7 mouse cellular contexts compared by ENCODE assay signal in genomic region chr9:18278693-18279092, GRCm38 (mm10). TPM values are rescaled to one million over a fixed set of nuclear protein-coding genes. Genes with fewer than 3 reads are reported as not detected.
DNase-seq lines count a peak whose midpoint lies in the region; ATAC-seq and TF ChIP-seq lines count a peak whose summit lies in the region.
"Not testable (repeated sequence)": the region's sequence is repeated elsewhere in the genome, so short reads cannot be mapped to it uniquely, and the experiment has no call there.

No protein-coding gene starts in this region.

- not testable (repeated sequence) for TF ChIP-seq EP300 in heart, postnatal 0 days (IDR thresholded peaks at IDR 0.05; ENCODE audit: low read depth)

- H3K27me3 ChIP-seq in E14TG2a.4 (ENCODE audit: insufficient read depth, low read length); heart, postnatal 0 days (ENCODE audit: control insufficient read depth, insufficient read depth, low read length); lung, embryonic 14.5 days (ENCODE audit: insufficient read depth, low read length): not testable (repeated sequence)
- H3K27me3 ChIP-seq in Patski = peaks cover 49% of the 10 kb centered on the region

- H3K9me3 ChIP-seq in E14TG2a.4 (ENCODE audit: low read length); heart, postnatal 0 days (replicated peaks; ENCODE audit: control insufficient read depth, low read length); lung, embryonic 14.5 days (ENCODE audit: low read depth, low read length): not testable (repeated sequence)

- in situ Hi-C loops in Patski (cut with MboI; ENCODE audit: low pct_unique_long_range_greater_than_20kb) = not testable (repeated sequence)

- TF ChIP-seq CTCF in E14TG2a.4 (conservative IDR thresholded peaks at IDR 0.05; ENCODE audit: low read length) (peak; percentile 50), Patski (IDR thresholded peaks at IDR 0.05) (peak; percentile 56)
- TF ChIP-seq CTCF in cortical plate, adult 2 months (IDR thresholded peaks at IDR 0.05; ENCODE audit: extremely low read depth, insufficient read depth, low read length) = 0 out of 2 replicates have a peak, but pooled peaks have one; percentile 8
- TF ChIP-seq CTCF in heart, postnatal 0 days (IDR thresholded peaks at IDR 0.05; ENCODE audit: low read depth) = 0 out of 2 replicates have a peak, but pooled peaks have one; percentile 24
- TF ChIP-seq CTCF in layer of hippocampus, adult 2 months (conservative IDR thresholded peaks at IDR 0.05) = peak; percentile 78
- peak; percentile 40 for TF ChIP-seq CTCF in lung, embryonic 14.5 days (IDR thresholded peaks at IDR 0.05; ENCODE audit: low read depth)

- ATAC-seq in Patski; heart, postnatal 0 days (ENCODE audit: insufficient read depth, low read depth); lung, embryonic 14.5 days (ENCODE audit: insufficient read depth): not testable (repeated sequence)

- not testable (repeated sequence) for H3K4me2 ChIP-seq in heart, postnatal 0 days (ENCODE audit: low read depth, low read length); lung, embryonic 14.5 days

- not testable (repeated sequence) for DNase-seq in Patski (ENCODE audit: low read depth, low spot score); heart, postnatal 0 days (ENCODE audit: low spot score); layer of hippocampus, adult 2 months (ENCODE audit: low spot score in 2 of 2); lung, embryonic 14.5 days
- DNase-seq in retina, postnatal 1 day = peak; percentile 3

- POLR2A ChIA-PET in Patski (lab: Charles Lee) = not testable (repeated sequence)

- not testable (repeated sequence) for H3K9ac ChIP-seq in heart, postnatal 0 days (replicated peaks; ENCODE audit: low read depth, low read length); lung, embryonic 14.5 days

- not testable (repeated sequence) for TF ChIP-seq POLR2A in cortical plate, adult 2 months (IDR thresholded peaks at IDR 0.05; ENCODE audit: extremely low read depth, insufficient read depth, low read length)

- not testable (repeated sequence) for H3K36me3 ChIP-seq in E14TG2a.4 (ENCODE audit: insufficient read depth, low read length); heart, postnatal 0 days (replicated peaks; ENCODE audit: control insufficient read depth, insufficient read depth, low read length); lung, embryonic 14.5 days (ENCODE audit: insufficient read depth)

- not testable (repeated sequence) for H3K4me3 ChIP-seq in E14TG2a.4 (replicated peaks; ENCODE audit: low read length); cortical plate, adult 2 months (ENCODE audit: insufficient read depth, low read length); heart, postnatal 0 days (ENCODE audit: low read depth, low read length); layer of hippocampus, adult 2 months; lung, embryonic 14.5 days (ENCODE audit: low read depth, low read length)

- CTCF ChIA-PET in Patski (lab: Charles Lee) = interaction anchor here (0.7 to 1.6 kb wide), 2 partner anchors 9 to 30 kb away, joined by 3 to 4 read pairs; no protein-coding TSS in a partner anchor

- H3K4me1 ChIP-seq in E14TG2a.4 (replicated peaks; ENCODE audit: low read depth, low read length); cortical plate, adult 2 months (ENCODE audit: control insufficient read depth, insufficient read depth, low read length); heart, postnatal 0 days (ENCODE audit: control insufficient read depth, insufficient read depth); lung, embryonic 14.5 days (ENCODE audit: insufficient read depth): not testable (repeated sequence)

- H3K27ac ChIP-seq in cortical plate, adult 2 months (ENCODE audit: insufficient read depth, low read length); heart, postnatal 0 days (ENCODE audit: low read depth); layer of hippocampus, adult 2 months; lung, embryonic 14.5 days (ENCODE audit: low read depth): not testable (repeated sequence)

- WGBS in heart, postnatal 0 days = 26% methylated on average over 5 of the region's 5 CpGs
- WGBS in lung, embryonic 14.5 days = 40% methylated on average over 5 of the region's 5 CpGs

RNA-seq across cellular contexts. Expression of gene Chordc1, which starts 13.2 kb away (rescaled TPM):
- 92.9 TPM for polyA plus RNA-seq in Patski (2021)
- 37.6 and 39.0 TPM in 2 replicates for polyA plus RNA-seq in cortical plate, adult 2 months (2012; rRNA removed)
- total RNA-seq in heart, postnatal 0 days (2014; rRNA removed; ENCODE audit: low replicate concordance) = 15.0 and 69.7 TPM in 2 replicates
- 51.7 and 53.5 TPM in 2 replicates for polyA plus RNA-seq in heart, postnatal 0 days (2015; fragmentation: Nextera tagmentation; extraction: Ambion mirVana)
- 100 to 1,000 TPM; 104 to 109 TPM for total RNA-seq in layer of hippocampus, adult 2 months (2021)
- 109 and 113 TPM in 2 replicates for polyA plus RNA-seq in lung, embryonic 14.5 days (2014; fragmentation: Nextera tagmentation; extraction: Ambion mirVana)

Comparison
In these comparisons a context has a peak if more than half of its experiments do, and no peak if none do; other contexts are left out.
1. CTCF ChIP-seq: peak in every context shown above with its lines; median percentile 78 in layer of hippocampus, adult 2 months; 56 in Patski; 50 in E14TG2a.4; 40 in lung, embryonic 14.5 days; 24 in heart, postnatal 0 days; 8 in cortical plate, adult 2 months.